Mouse (Mus musculus): ENCODE results near the gene Twnk.
A peak's percentile ranks its signal among the peaks of the same experiment; 100 is the strongest.

The Twnk gene

GRCm38 (mm10) chr19:45003740-45004516, 1.5 kb upstream of the Twnk start:
- no peak for DNase-seq

DNA sequence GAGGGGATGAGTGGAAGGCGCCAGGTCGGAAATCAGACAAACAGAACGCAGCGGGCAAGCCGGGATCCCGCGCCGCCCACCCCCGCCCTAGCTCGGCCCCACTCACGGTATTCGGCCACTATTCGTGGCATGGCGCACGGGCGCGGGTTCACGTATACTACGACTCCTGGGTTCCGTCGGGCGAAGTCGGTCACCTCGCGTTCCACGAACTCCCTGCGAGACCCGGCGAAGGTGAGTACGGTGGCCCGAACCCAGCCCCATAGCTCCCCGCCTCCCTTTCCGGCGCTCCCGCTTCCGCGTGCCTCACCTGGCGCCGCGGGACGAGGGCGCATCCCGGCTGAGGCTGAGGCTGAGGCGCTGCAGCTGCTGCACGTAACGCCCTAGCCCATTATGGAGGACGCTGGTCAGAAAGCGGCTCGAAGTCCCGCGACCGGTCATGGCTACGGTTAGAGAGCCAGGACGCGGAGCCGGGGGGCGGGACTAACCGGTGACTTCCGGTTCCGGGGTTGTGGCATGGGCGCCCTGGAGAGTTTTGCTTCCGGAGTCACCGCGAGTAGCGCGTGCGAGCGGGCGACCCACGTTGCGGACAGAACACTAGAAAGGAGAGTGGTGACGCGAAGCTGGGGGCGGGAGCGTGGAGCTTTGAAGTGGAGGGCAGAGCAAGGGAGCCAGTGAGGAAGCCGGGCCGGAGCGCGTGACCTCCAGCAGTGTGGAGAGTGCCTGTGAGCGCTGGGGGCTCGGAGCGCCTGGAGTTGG, 672 bp downstream of the Twnk start, which contains the start of gene Mrpl43:
TSS of gene Mrpl43 (minus strand) at position 486 of the 756 bp plus-strand sequence.
- peak; percentile 98 for DNase-seq

DNA sequence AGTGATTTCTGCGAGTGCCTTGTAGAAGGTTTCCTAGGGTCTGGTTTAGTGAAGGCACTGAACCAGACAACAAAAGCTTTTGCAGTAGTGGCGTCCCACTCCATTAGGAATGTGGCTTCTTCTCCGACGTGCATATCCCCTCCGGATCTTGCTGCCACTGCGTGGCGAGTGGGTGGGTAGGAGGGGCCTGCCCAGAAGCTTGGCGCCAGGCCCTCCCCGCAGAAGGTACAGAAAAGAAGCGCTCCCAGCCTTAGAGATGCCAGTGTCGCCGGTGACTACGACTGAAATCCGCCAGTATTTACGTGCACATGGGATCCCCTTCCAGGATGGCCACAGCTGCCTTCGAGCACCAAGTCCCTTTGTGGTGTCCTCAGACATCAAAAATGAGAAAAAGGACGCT, 1.6 kb downstream of the Twnk start:
- DNase-seq = no peak

DNA sequence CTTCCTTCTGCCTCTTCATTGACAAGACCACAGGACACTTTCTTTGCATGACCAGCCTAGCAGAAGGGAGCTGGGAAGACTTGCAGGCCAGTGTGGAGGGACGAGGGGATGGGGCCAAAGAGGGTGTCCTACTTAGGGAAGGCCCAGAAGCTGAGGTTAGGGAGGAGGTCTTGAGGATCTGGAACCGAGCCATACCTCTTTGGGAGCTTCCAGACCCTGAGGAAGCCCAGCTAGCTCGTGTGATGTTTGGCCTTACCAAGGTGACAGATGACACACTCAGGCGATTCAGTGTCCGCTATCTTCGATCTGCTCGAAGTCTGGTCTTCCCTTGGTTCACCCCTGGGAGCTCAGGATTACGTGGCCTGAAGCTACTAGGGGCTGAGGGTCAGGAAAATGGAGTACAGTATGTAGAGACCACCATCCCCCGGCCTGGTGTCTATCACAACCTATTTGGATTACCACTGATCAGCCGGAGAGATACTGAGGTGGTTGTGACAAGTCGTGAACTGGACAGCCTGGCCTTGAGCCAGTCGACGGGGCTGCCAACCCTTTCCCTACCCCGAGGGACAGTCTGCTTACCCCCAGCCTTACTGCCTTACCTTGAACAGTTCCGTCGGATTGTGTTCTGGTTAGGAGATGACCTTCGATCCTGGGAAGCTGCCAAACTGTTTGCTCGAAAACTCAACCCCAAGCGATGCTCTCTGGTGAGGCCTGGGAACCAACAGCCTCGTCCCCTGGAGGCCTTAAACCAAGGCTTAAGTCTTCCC, 2.1 kb downstream of the Twnk start:
- DNase-seq = peak; percentile 74

DNA sequence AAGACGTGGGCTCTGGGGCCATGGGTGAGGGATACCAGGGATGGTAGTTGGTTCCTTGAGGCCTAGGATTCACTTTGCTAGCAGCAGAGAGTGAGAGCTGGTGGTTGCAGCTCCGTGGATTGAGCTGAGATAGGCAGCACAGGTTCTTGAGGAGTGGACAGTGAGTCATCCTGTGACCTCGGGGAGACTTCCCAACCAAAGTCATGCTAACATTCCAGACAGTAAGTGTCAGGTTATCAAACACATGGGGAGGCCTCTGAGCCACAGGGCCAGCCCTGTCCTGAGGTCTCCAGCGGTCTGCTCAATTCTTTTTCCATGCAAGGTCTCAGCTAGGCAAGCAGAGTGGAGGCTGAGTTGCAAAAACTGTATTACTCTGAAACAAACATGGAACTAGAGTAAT, 5.2 kb downstream of the Twnk start:
- DNase-seq = no peak

GRCm38 (mm10) chr19:45012219-45012618, 6.8 kb downstream of the Twnk start:
- DNase-seq = no peak

GRCm38 (mm10) chr19:45012636-45013035, 7.2 kb downstream of the Twnk start:
- peak; percentile 45 for DNase-seq

DNA sequence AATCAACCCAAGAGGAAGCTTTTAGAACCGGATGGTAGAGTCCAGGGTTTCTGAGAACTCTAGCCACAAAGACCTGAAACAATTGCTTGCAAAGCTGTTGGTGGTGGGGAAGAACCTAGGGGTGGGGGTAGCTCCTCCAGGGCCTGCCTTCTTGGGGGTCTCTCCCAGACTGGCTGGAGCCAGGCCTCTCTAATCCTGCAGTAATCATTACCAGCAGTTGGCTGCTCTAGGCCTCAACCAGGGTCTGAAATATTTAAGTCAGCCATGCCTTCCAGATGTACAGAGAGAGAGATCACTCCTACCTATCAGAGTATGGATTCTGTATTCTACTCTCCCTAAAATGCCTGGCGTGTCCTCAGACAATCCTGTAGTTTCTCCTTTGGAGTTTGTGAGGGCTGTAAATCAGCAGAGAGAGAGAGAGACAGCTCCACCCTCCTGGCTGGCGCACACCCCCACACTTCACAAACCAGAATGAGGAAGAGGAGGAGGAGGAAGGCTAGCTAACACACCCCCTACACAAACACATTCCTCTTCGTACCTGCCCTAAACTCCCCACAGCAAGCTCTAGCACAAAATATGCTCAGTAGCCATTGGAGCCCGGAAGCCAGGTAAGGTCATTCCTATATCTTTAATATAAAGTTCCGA, 8.2 kb downstream of the Twnk start:
- DNase-seq = no peak

- peak; percentile 59 for DNase-seq
Observed at GRCm38 (mm10) chr19:45014335-45014971, 9.0 kb downstream of the Twnk start, which contains the start of gene Lzts2. TSS of gene Lzts2 (plus strand) at chr19:45014414.

- peak; percentile 90 for DNase-seq
Observed at GRCm38 (mm10) chr19:45014981-45015402, 9.5 kb downstream of the Twnk start.

DNA sequence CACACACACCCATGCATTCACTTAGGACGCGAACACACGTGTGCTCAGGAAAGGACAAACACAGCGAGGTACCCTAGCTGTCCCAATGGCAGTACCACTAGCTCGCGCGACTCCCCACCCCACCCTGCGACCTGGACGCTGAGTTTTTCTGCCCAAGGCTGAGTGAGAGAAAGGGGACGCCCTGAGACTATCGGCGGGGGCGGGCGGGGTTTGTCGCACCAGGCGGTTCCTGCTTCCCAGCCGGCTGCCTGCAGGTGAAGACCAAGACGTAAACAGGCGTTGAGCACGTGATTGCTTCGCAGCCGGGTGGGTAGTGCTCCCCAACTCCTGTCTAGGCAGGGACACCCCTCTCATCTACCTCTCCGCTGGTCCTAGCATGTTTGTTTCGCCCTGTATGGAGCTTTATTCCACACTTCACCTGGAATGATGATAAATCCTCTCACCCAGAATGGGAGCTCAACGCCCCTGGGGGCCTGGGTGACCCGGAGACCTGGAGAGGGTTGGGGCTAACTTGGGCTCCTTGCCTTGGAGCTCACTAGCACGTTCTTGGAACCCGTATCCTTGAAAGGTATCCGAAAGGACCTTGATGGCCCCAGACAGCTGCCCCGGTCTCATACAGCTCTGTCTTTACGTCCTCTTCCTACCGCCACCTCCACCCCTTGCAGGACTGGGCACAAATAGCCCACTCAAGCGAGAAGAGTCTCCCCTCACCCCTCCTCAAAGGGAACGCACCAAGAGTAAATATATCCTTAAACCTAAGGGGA, 10.2 kb downstream of the Twnk start:
- DNase-seq = peak; percentile 76

DNA sequence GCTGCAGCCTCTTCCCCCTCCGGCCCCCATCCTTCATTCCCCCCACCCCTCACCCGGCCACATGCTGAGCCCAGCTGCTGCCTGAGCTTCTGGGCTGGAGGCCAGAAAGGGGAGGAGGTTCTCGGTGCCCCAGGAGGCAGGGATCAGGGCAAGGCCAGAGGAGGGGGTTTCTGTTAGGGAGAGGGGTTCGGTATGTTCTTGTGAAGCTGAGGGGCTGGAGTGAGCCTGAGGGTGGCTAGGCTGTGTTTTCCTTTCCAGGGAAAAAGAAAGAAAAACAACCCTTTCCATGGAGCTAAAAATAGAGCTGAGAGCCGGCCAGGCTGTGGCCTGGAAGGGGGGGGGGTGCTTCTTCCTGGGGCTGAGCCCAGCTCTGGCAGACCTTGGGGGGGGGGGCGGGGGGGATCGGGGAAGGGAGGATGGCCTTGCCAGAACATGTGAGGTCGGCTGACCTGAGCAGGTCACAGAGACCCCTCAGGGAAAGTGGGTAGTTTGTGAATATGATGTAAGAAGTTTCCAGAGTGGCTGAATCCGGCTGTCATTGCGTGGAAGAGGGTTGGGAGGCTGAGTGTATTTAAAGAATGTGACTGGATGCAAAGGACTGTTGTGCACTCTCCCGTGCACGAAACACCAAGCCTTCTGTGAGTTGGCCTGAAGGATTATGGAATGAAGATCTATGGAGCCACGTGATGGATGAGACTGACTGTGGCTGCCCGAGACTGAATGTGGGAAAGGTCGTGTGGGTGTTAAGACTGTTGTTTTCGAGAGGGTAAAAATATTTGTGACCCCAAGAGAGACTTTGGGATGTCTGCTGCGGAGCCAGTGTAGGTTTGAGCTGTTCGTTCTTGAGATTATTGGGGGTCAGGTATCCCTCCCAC, 11.1 kb downstream of the Twnk start:
- DNase-seq = peak; percentile 90

DNA sequence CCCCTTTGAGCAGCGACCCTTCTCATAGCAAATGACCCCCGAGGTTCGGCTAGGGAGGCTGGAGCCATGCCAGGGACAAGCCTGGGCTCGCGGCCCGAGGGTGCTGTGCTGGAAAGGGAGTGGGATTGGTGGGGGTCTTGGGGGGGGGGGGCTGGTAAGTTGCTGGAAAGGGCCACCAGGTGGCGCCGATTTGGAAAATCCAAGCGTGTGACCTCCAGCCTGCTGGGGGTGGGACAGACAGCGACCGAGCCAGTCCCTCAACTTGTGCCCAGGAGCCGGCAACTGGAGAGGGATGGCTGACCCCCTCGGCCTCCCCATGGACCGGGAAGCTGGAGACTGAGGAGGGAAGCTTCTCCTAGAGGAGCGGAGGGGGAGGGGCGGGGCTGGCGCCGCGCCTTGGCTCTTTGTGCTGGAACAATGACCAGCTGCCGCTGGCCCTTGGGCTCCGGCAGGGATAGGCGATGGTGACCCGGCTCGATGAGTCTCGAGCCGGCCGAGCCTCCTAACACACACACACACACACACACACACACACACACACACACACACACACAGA, 11.8 kb downstream of the Twnk start:
- DNase-seq = peak; percentile 88

GRCm38 (mm10) chr19:45017909-45018308, 12.4 kb downstream of the Twnk start:
- DNase-seq = peak; percentile 89

- peak; percentile 49 for DNase-seq
Observed at GRCm38 (mm10) chr19:45018351-45018831, 12.9 kb downstream of the Twnk start.

- no peak for DNase-seq
Observed at GRCm38 (mm10) chr19:45020348-45020747, 14.9 kb downstream of the Twnk start.

DNA sequence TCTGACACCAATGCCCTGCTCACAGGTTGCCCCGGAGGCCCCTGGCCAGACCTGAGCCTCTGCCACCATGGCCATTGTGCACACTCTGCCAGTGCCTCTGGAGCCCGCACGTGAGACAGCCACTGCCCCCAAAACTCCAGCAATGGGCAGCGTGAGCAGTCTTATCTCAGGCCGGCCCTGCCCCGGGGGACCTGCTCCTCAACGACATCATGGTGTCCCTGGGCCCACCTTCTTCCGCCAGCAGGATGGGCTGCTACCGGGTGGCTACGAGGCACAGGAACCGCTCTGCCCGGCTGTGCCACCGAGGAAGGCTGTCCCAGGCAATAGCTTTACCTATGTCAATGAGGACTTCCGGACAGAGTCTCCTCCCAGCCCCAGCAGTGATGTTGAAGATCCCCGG, 15.9 kb downstream of the Twnk start:
- no peak for DNase-seq

DNA sequence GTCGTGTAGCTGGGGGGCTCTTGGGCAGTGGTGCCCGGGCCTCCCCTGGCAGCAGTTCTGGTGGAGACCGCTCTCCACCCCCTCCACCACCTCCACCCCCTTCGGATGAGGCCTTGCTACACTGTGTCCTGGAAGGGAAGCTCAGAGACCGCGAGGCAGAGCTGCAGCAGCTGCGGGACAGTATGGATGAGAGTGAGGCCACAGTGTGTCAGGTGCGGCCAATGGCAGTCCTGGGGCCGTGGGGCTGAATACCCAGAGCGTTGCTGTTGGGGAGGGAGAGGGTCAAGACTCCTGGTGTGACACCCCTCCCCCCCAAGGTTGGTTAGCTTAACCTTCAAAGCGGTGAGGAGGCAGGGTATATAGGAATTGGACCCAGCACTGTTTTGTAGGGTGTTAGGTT, 18.5 kb downstream of the Twnk start:
- DNase-seq = no peak

- DNase-seq = no peak
Observed at GRCm38 (mm10) chr19:45024775-45025174, 19.3 kb downstream of the Twnk start.

All from kidney, adult 18-20 months (tissue).